Mouse (Mus musculus) embryo, embryonic 11 days (tissue): ENCODE measurements around the gene Cxcl17.
"Not testable (repeated sequence)": the region's sequence is repeated elsewhere in the genome, so short reads cannot be mapped to it uniquely, and the experiment has no call there.

ENCODE experiments used
- DNase-seq: peaks from one replicate; pipeline ENCODE4 v3.0.0-alpha.2; 2015

The Cxcl17 gene

GRCm38 (mm10) chr7:25412833-25413441, at the start of gene Cxcl17:
Cxcl17 (minus strand) TSS chr7:25412886.
- DNase-seq = no peak

- DNase-seq = not testable (repeated sequence)
Measured at GRCm38 (mm10) chr7:25462033-25462337, 49.3 kb upstream of the Cxcl17 start.

- not testable (repeated sequence) for DNase-seq
Measured at GRCm38 (mm10) chr7:25461336-25462032, 48.8 kb upstream of the Cxcl17 start.

- DNase-seq = no peak
Measured at GRCm38 (mm10) chr7:25452103-25452502, 39.4 kb upstream of the Cxcl17 start.

GRCm38 (mm10) chr7:25449913-25450890, 37.5 kb upstream of the Cxcl17 start:
- DNase-seq = no peak

- no peak for DNase-seq
Measured at GRCm38 (mm10) chr7:25440816-25441153, 28.1 kb upstream of the Cxcl17 start.

- no peak for DNase-seq
Measured at GRCm38 (mm10) chr7:25439978-25440815, 27.5 kb upstream of the Cxcl17 start.

GRCm38 (mm10) chr7:25439124-25439822, 26.6 kb upstream of the Cxcl17 start:
- no peak for DNase-seq

- no peak for DNase-seq
Measured at GRCm38 (mm10) chr7:25436704-25437103, 24.0 kb upstream of the Cxcl17 start.

- no peak for DNase-seq
Measured at GRCm38 (mm10) chr7:25436226-25436625, 23.5 kb upstream of the Cxcl17 start.

- no peak for DNase-seq
Measured at GRCm38 (mm10) chr7:25435546-25435851, 22.8 kb upstream of the Cxcl17 start.

GRCm38 (mm10) chr7:25434654-25435545, 22.2 kb upstream of the Cxcl17 start:
- no peak for DNase-seq

GRCm38 (mm10) chr7:25433781-25434560, 21.3 kb upstream of the Cxcl17 start:
- DNase-seq = no peak

GRCm38 (mm10) chr7:25433007-25433541, 20.4 kb upstream of the Cxcl17 start:
- peak; percentile 20 for DNase-seq

GRCm38 (mm10) chr7:25432381-25432780, 19.7 kb upstream of the Cxcl17 start:
- DNase-seq = no peak

- no peak for DNase-seq
Measured at GRCm38 (mm10) chr7:25429886-25430784, 17.4 kb upstream of the Cxcl17 start.

- no peak for DNase-seq
Measured at GRCm38 (mm10) chr7:25428321-25428720, 15.6 kb upstream of the Cxcl17 start.

- DNase-seq = no peak
Measured at GRCm38 (mm10) chr7:25427144-25427543, 14.5 kb upstream of the Cxcl17 start.

- not testable (repeated sequence) for DNase-seq
Measured at GRCm38 (mm10) chr7:25426380-25426779, 13.7 kb upstream of the Cxcl17 start.
